Mouse (Mus musculus) forebrain, embryonic 12.5 days (tissue): ENCODE measurements around the gene Ankrd23. TPM values are rescaled to one million over a fixed set of nuclear protein-coding genes. Genes with fewer than 3 reads are reported as not detected.
A peak's percentile ranks its signal among the peaks of the same experiment; 100 is the strongest.

Experiments used
- ATAC-seq: fragments of 200-750 bp; cut with Nextera tagmentation; 2 replicates; pipeline ENCODE4 v1.8.0; 2017; ENCODE audit warnings: moderate TSS enrichment; ENCODE audit not compliant: low FRiP score
- H3K27ac ChIP-seq: fragments of 300-500 bp; sonication (generic); 2 replicates; pipeline ENCODE4 v1.5.1; 2016; ENCODE audit warnings: mild to moderate bottlenecking
- H3K27me3 ChIP-seq: fragments of 300-500 bp; sonication (generic); 2 replicates; pipeline ENCODE4 v1.6.1; 2016; ENCODE audit warnings: mild to moderate bottlenecking
- H3K36me3 ChIP-seq: fragments of 300-500 bp; sonication (generic); replicated peaks from 2 replicates; pipeline ENCODE4 v1.6.1; 2016; ENCODE audit warnings: mild to moderate bottlenecking
- H3K4me1 ChIP-seq: fragments of 300-500 bp; sonication (generic); 2 replicates; pipeline ENCODE4 v1.6.1; 2016
- H3K4me2 ChIP-seq: fragments of 300-500 bp; sonication (generic); 2 replicates; pipeline ENCODE4 v1.6.1; 2016; ENCODE audit warnings: mild to moderate bottlenecking, moderate library complexity
- H3K4me3 ChIP-seq: fragments of 300-500 bp; sonication (generic); replicated peaks from 2 replicates; pipeline ENCODE4 v1.5.1; 2016; ENCODE audit warnings: mild to moderate bottlenecking
- H3K9ac ChIP-seq: fragments of 300-500 bp; sonication (generic); 2 replicates; pipeline ENCODE4 v1.6.1; 2016; ENCODE audit warnings: mild to moderate bottlenecking
- H3K9me3 ChIP-seq: fragments of 300-500 bp; sonication (generic); 2 replicates; pipeline ENCODE4 v1.6.1; 2016
- WGBS: fragments of 180-500 bp; shearing (Covaris S2); methylation state at CpG from one replicate; pipeline ENCODE4 v1.1.7; 2016; 5-methylcytosine and 5-hydroxymethylcytosine counted together
- polyA plus RNA-seq: library from polyadenylated mRNA; unstranded; fragments of >200 nt; fragmentation: Nextera tagmentation; extraction: Ambion mirVana; gene quantifications from 2 replicates; pipeline ENCODE4 v1.2.1, GENCODE M21; 2016

Ankrd23 gene
- polyA plus RNA-seq, 1 experiment from 2014 or later: 14.8 TPM

GRCm38 (mm10) chr1:36538727-36539126 lies 2.0 kb upstream of the Ankrd23 start:
- 88% methylated on average over 4 of the region's 4 CpGs for whole genome bisulfite sequencing
- no peak for ATAC-seq
- Histone ChIP-seq H3K4me3 (no peak overlapping the region), H3K9me3 (no peaks in the 10 kb centered on the region), H3K27me3 (no peaks in the 10 kb centered on the region), H3K9ac (no peak overlapping the region), H3K4me2 (no peak overlapping the region), H3K36me3 (peaks cover 34% of the 10 kb centered on the region), H3K27ac (no peak overlapping the region), H3K4me1 (peaks cover 4% of the 10 kb centered on the region; the same call in 1 of the 2 replicates)

DNA sequence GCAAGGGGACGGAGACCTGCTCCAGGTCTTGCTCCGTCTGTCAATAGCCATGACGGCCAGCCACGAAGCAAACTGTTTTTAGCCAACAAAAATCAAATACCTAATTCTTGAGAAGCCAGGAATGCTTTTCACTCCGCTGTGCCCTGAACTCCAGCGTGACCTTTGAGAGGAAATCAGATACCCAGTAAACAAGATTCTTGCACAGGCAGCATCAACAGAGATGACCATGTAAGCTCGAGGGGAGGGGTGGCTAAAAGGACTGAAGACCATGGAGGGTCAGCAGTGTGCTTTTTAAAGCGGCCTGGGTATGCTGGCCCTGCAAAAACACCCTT lies 320 bp downstream of the Ankrd23 start:
- no peaks in the 10 kb centered on the region for H3K9me3 ChIP-seq
- no peak for ATAC-seq
- 85% methylated on average over 8 of the region's 8 CpGs for WGBS

DNA sequence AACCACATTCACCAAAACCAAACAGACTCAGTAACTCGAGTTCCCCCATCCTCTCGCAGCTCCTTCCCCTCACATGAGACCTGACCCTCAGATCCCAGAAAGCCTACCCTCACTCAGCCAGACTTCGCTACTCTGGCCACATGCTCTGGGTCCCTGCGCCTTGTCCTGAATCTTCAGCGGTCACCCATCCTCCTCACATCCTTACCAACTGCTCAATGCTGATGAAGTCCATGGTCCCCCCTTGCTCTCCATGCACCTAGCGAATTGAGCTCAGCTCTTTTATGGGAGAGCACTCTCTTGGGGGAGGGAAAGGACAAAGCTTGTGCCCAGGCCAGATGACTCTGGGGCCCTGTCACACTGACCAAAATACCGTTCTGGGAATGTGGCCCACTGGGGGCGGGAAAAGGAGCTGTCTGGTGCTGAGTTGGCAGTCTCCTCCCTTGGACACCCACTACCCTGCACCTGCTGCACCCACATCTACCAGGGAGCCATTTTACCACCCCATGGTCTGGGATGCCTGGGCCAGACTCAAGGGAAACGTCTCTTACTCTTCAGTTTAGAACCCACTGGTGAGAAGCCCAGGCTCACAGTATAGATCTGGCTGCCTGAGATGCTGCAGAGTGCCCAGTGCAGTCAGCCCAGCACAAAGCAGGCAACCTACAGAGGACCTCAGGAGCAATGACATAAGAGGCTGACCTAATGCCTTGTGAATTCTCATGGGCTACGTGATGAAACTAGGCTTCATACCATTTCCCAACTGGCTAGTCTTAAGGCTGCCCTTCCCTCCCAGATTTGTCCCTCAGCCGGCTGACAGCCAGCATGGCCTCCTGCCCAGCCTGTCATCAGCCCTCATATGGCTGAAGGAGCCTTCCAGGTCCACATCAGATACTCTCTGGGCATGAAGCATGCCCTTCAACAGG lies 946 bp downstream of the Ankrd23 start:
- WGBS: 84% methylated on average over 11 of the region's 11 CpGs
- Histone ChIP-seq H3K27me3 (no peaks in the 10 kb centered on the region), H3K9ac (no peak overlapping the region), H3K27ac (no peak overlapping the region), H3K36me3 (peaks cover 27% of the 10 kb centered on the region), H3K4me2 (no peak overlapping the region), H3K4me1 (peaks cover 4% of the 10 kb centered on the region; the same call in 1 of the 2 replicates), H3K4me3 (no peak overlapping the region), H3K9me3 (no peaks in the 10 kb centered on the region)
- no peak for ATAC-seq

More for the DNA sequence above, 320 bp downstream of the Ankrd23 start:
- Histone ChIP-seq H3K36me3 (peaks cover 27% of the 10 kb centered on the region), H3K9ac (no peak overlapping the region), H3K4me3 (no peak overlapping the region), H3K27ac (no peak overlapping the region), H3K27me3 (no peaks in the 10 kb centered on the region), H3K4me1 (peaks cover 4% of the 10 kb centered on the region; the same call in 1 of the 2 replicates), H3K4me2 (no peak overlapping the region)

- H3K4me3 ChIP-seq: no peak overlapping the region
- peaks cover 17% of the 10 kb centered on the region for H3K36me3 ChIP-seq
- ATAC-seq: no peak
- H3K9me3 ChIP-seq: no peaks in the 10 kb centered on the region
- H3K4me1 ChIP-seq: peaks cover 8% of the 10 kb centered on the region; the same call in 1 of the 2 replicates
- H3K27me3 ChIP-seq: no peaks in the 10 kb centered on the region
- H3K4me2 ChIP-seq: no peak overlapping the region
- H3K27ac ChIP-seq: no peak overlapping the region
- WGBS: 88% methylated on average over 6 of the region's 6 CpGs
- H3K9ac ChIP-seq: no peak overlapping the region
Measured at GRCm38 (mm10) chr1:36534595-36535058, 2.1 kb downstream of the Ankrd23 start.

DNA sequence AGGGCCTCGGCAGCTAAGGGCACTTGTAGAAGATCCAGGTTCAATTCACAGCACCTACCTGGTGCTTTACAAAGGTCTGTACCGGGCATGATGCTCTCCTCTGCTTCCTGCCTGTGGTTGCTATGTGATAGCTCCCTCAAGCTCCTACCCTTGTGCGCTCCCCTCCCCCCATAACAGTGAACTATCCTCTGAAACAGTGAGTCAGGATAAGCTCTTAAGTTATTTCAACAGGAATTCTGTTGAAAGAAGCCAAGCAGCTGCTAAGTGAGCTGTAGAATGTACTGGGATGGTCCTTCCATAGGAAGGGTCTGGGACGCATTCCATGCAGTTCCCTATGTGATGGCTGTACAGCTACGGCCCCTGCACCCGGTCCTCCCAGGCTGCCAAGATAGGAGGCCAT lies 3.1 kb downstream of the Ankrd23 start:
- H3K4me1 ChIP-seq: peaks cover 11% of the 10 kb centered on the region
- no peak overlapping the region for H3K27ac ChIP-seq
- H3K9ac ChIP-seq: no peak overlapping the region
- no peak overlapping the region for H3K4me2 ChIP-seq
- no peaks in the 10 kb centered on the region for H3K27me3 ChIP-seq
- no peaks in the 10 kb centered on the region for H3K9me3 ChIP-seq
- H3K36me3 ChIP-seq: peaks cover 8% of the 10 kb centered on the region
- WGBS: 87% methylated on average over 6 of the region's 6 CpGs
- ATAC-seq: no peak
- H3K4me3 ChIP-seq: no peak overlapping the region

- Histone ChIP-seq H3K4me3 (no peak overlapping the region), H3K9me3 (no peaks in the 10 kb centered on the region), H3K4me1 (peaks cover 21% of the 10 kb centered on the region), H3K9ac (no peak overlapping the region), H3K27ac (no peak overlapping the region), H3K27me3 (no peaks in the 10 kb centered on the region), H3K36me3 (peaks cover 11% of the 10 kb centered on the region), H3K4me2 (no peak overlapping the region)
- no peak for ATAC-seq
- WGBS: 88% methylated on average over 12 of the region's 12 CpGs
Measured at GRCm38 (mm10) chr1:36531461-36531860, 5.2 kb downstream of the Ankrd23 start.

- H3K4me3 ChIP-seq: no peak overlapping the region
- no peak overlapping the region for H3K9ac ChIP-seq
- no peaks in the 10 kb centered on the region for H3K9me3 ChIP-seq
- no peak for ATAC-seq
- no peaks in the 10 kb centered on the region for H3K27me3 ChIP-seq
- H3K36me3 ChIP-seq: peaks cover 15% of the 10 kb centered on the region
- H3K4me1 ChIP-seq: peaks cover 21% of the 10 kb centered on the region
- peak overlapping the region; percentile 1; the same call in 1 of the 2 replicates for H3K27ac ChIP-seq
- 94% methylated on average over 7 of the region's 7 CpGs for WGBS
- no peak overlapping the region for H3K4me2 ChIP-seq
Measured at GRCm38 (mm10) chr1:36530962-36531361, 5.7 kb downstream of the Ankrd23 start.

DNA sequence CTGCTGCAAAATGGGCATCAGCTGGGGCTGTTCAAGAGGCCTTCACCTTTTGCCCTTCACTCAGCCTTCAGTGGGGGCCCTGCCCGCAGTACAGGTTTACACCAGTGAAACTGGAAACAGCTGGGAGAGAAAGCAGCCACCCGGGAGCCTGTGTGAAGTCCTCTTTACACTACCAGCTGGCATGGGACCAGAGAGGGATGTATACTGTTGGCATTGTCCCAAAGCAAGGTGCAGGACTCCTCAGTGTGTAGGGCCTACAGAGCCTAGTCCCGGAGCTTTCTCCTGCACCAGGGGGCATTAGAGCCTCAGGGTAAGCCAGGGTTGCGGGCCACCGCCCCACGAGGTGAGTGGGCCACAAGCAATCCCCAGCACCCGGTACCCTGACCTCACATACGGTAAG lies 6.2 kb downstream of the Ankrd23 start:
- peak overlapping the region; percentile 1; the same call in 1 of the 2 replicates for H3K27ac ChIP-seq
- no peak overlapping the region for H3K4me3 ChIP-seq
- H3K4me1 ChIP-seq: peaks cover 21% of the 10 kb centered on the region
- no peak overlapping the region for H3K4me2 ChIP-seq
- WGBS: 75% methylated on average over 8 of the region's 8 CpGs
- no peaks in the 10 kb centered on the region for H3K9me3 ChIP-seq
- H3K36me3 ChIP-seq: peaks cover 20% of the 10 kb centered on the region
- H3K27me3 ChIP-seq: no peaks in the 10 kb centered on the region
- ATAC-seq: no peak
- no peak overlapping the region for H3K9ac ChIP-seq

- H3K27me3 ChIP-seq: no peaks in the 10 kb centered on the region
- H3K36me3 ChIP-seq: peaks cover 26% of the 10 kb centered on the region
- H3K4me2 ChIP-seq: no peak overlapping the region
- H3K27ac ChIP-seq: no peak overlapping the region
- H3K9me3 ChIP-seq: no peaks in the 10 kb centered on the region
- 94% methylated on average over 4 of the region's 4 CpGs for WGBS
- H3K4me1 ChIP-seq: peaks cover 21% of the 10 kb centered on the region
- no peak overlapping the region for H3K4me3 ChIP-seq
- no peak overlapping the region for H3K9ac ChIP-seq
- no peak for ATAC-seq
Measured at GRCm38 (mm10) chr1:36529875-36530274, 6.8 kb downstream of the Ankrd23 start.

- peaks cover 32% of the 10 kb centered on the region for H3K36me3 ChIP-seq
- no peak overlapping the region for H3K27ac ChIP-seq
- no peaks in the 10 kb centered on the region for H3K9me3 ChIP-seq
- peaks cover 21% of the 10 kb centered on the region for H3K4me1 ChIP-seq
- 88% methylated on average over 4 of the region's 4 CpGs for WGBS
- H3K4me2 ChIP-seq: no peak overlapping the region
- no peak overlapping the region for H3K4me3 ChIP-seq
- no peak overlapping the region for H3K9ac ChIP-seq
- no peak for ATAC-seq
- no peaks in the 10 kb centered on the region for H3K27me3 ChIP-seq
Measured at GRCm38 (mm10) chr1:36529274-36529673, 7.4 kb downstream of the Ankrd23 start.

DNA sequence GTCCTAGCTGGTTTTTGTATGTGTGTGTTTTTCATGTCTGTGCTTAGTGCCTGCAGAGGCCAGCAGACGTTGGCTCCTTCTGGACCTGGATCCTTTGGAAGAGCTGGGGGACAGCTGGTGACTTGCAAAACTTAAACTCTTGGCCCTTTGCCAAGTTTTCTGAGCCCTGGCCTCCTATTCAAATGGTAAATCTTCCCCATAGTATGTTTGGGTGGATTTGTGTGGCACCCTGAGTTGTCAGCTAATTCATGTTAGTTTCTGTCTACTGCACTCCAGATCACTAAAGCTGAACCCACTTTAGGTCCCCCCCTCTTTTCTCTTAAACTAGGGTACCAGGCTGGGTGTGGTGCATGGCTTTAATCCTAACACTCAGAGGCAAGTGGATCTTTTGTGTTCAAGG lies 8.3 kb downstream of the Ankrd23 start:
- ATAC-seq: peak; percentile 59
- Histone ChIP-seq H3K4me1 (peaks cover 21% of the 10 kb centered on the region), H3K27ac (peak overlapping the region; percentile 81), H3K9ac (no peak overlapping the region), H3K27me3 (no peaks in the 10 kb centered on the region), H3K36me3 (peaks cover 41% of the 10 kb centered on the region), H3K4me2 (no peak overlapping the region), H3K9me3 (no peaks in the 10 kb centered on the region), H3K4me3 (no peak overlapping the region)
- WGBS: 6% methylated on average over 1 of the region's 1 CpGs

DNA sequence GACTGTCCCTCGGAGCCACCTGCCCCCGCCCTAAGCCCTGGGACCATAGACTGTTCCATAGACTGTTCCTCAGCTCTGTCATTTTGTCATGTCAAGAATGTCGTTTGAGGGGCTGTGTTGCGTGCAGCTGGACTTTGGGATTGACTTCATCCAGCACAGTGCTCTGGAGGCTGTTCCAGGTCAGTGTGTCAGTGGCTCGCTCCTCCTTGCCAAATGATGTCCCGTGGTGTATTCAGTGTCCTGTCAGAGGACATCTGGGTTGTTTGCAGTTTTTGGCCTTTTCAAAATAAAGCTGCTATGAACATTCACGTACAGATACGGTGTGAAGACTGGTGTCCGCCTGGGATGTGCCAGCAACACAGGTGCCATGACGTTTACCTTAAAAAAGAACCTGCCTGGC lies 9.8 kb downstream of the Ankrd23 start:
- H3K9me3 ChIP-seq: no peaks in the 10 kb centered on the region
- no peak overlapping the region for H3K27ac ChIP-seq
- peaks cover 53% of the 10 kb centered on the region for H3K36me3 ChIP-seq
- no peak overlapping the region for H3K4me3 ChIP-seq
- ATAC-seq: no peak
- H3K4me1 ChIP-seq: peaks cover 21% of the 10 kb centered on the region
- no peaks in the 10 kb centered on the region for H3K27me3 ChIP-seq
- WGBS: 94% methylated on average over 10 of the region's 10 CpGs
- H3K4me2 ChIP-seq: no peak overlapping the region
- no peak overlapping the region for H3K9ac ChIP-seq

DNA sequence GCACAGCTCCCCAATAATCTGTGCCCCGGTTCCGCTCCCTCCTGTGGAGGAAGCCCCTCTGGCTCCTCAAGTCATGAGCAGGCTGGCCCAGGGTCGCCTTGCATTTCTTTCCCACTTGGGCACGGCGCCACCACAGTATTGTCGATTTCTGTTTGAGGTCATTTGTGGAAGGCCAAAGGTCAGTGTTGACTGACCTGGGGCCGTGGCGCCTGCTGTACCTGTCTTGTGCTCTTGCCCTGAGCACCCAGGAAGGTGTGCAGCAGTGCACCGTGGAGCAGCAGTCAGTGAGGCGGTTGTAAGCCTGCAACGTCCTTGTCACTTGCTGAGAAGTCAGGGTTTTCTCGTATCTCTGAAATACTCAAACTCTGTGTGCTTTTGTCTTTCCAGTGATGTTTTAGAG lies 10.9 kb downstream of the Ankrd23 start:
- H3K27me3 ChIP-seq: no peaks in the 10 kb centered on the region
- H3K4me2 ChIP-seq: no peak overlapping the region
- peaks cover 21% of the 10 kb centered on the region for H3K4me1 ChIP-seq
- 0 out of 2 replicates have a peak overlapping the region, but pooled peaks have one; percentile 60 for H3K27ac ChIP-seq
- H3K9me3 ChIP-seq: no peaks in the 10 kb centered on the region
- 91% methylated on average over 12 of the region's 12 CpGs for WGBS
- ATAC-seq: no peak
- H3K9ac ChIP-seq: no peak overlapping the region
- no peak overlapping the region for H3K4me3 ChIP-seq
- H3K36me3 ChIP-seq: peaks cover 60% of the 10 kb centered on the region
